Mouse (Mus musculus): Measurements from ENCODE around the gene Ms4a10.

Gene Ms4a10

GRCm38 (mm10) chr19:10974238-10974865, at the start of gene Ms4a10:
TSS of gene Ms4a10 (minus strand) at chr19:10974670.
- no peak for DNase-seq (ENCODE audit: low spot score in 2 of 2)

GRCm38 (mm10) chr19:11022382-11022781, 47.9 kb upstream of the Ms4a10 start:
- DNase-seq (ENCODE audit: low spot score in 2 of 2), result no peak

- no peak for DNase-seq (ENCODE audit: low spot score in 2 of 2)
These were observed 43.4 kb upstream of the Ms4a10 start, which contains the start of gene Ms4a18 for GRCm38 (mm10) chr19:11017891-11018290. TSS of gene Ms4a18 (minus strand) at chr19:11018031.

- no peak for DNase-seq (ENCODE audit: low spot score in 2 of 2)
These were observed 42.8 kb upstream of the Ms4a10 start for GRCm38 (mm10) chr19:11017251-11017650.

GRCm38 (mm10) chr19:11015998-11016397, 41.5 kb upstream of the Ms4a10 start:
- no peak for DNase-seq (ENCODE audit: low spot score in 2 of 2)

GRCm38 (mm10) chr19:11015468-11015867, 41.0 kb upstream of the Ms4a10 start:
- DNase-seq (ENCODE audit: low spot score in 2 of 2), result peak; percentile 30 to 54

- DNase-seq (ENCODE audit: low spot score in 2 of 2), result peak in 1 of 2 experiments; percentile 21
These were observed 18.7 kb upstream of the Ms4a10 start, which contains the start of gene Ms4a15 for GRCm38 (mm10) chr19:10993150-10993549. TSS of gene Ms4a15 (minus strand) at chr19:10993250.

GRCm38 (mm10) chr19:10991911-10992310, 17.4 kb upstream of the Ms4a10 start:
- DNase-seq (ENCODE audit: low spot score in 2 of 2), result no peak

GRCm38 (mm10) chr19:10990751-10991150, 16.3 kb upstream of the Ms4a10 start:
- DNase-seq (ENCODE audit: low spot score in 2 of 2), result peak; percentile 78 to 91

GRCm38 (mm10) chr19:10988563-10988962, 14.1 kb upstream of the Ms4a10 start:
- DNase-seq (ENCODE audit: low spot score in 2 of 2), result peak; percentile 34 to 62

- peak; percentile 38 to 66 for DNase-seq (ENCODE audit: low spot score in 2 of 2)
These were observed 11.4 kb upstream of the Ms4a10 start for GRCm38 (mm10) chr19:10985889-10986288.

GRCm38 (mm10) chr19:10984551-10984950, 10.1 kb upstream of the Ms4a10 start:
- DNase-seq (ENCODE audit: low spot score in 2 of 2), result no peak

GRCm38 (mm10) chr19:10983146-10983545, 8.7 kb upstream of the Ms4a10 start:
- DNase-seq (ENCODE audit: low spot score in 2 of 2), result peak in 1 of 2 experiments; percentile 25

- DNase-seq (ENCODE audit: low spot score in 2 of 2), result no peak
These were observed 5.7 kb upstream of the Ms4a10 start for GRCm38 (mm10) chr19:10980210-10980609.

GRCm38 (mm10) chr19:10979184-10980168, 5.0 kb upstream of the Ms4a10 start:
- peak; percentile 94 to 97 for DNase-seq (ENCODE audit: low spot score in 2 of 2)

- no peak for DNase-seq (ENCODE audit: low spot score in 2 of 2)
These were observed 1.8 kb upstream of the Ms4a10 start for GRCm38 (mm10) chr19:10976318-10976717.

- DNase-seq (ENCODE audit: low spot score in 2 of 2), result no peak
These were observed 717 bp upstream of the Ms4a10 start for GRCm38 (mm10) chr19:10975187-10975586.

- no peak for DNase-seq (ENCODE audit: low spot score in 2 of 2)
These were observed 1.3 kb downstream of the Ms4a10 start for GRCm38 (mm10) chr19:10973187-10973586.

GRCm38 (mm10) chr19:10972660-10973059, 1.8 kb downstream of the Ms4a10 start:
- DNase-seq (ENCODE audit: low spot score in 2 of 2), result no peak

GRCm38 (mm10) chr19:10970457-10970856, 4.0 kb downstream of the Ms4a10 start:
- no peak for DNase-seq (ENCODE audit: low spot score in 2 of 2)

GRCm38 (mm10) chr19:10968578-10968977, 5.9 kb downstream of the Ms4a10 start:
- no peak for DNase-seq (ENCODE audit: low spot score in 2 of 2)

- DNase-seq (ENCODE audit: low spot score in 2 of 2), result no peak
These were observed 8.7 kb downstream of the Ms4a10 start for GRCm38 (mm10) chr19:10965721-10966120.

- DNase-seq (ENCODE audit: low spot score in 2 of 2), result no peak
These were observed 14.5 kb downstream of the Ms4a10 start for GRCm38 (mm10) chr19:10959978-10960346.
